Mouse (Mus musculus): ENCODE results near the gene Cchcr1.

- no peak for TF ChIP-seq CTCF (IDR thresholded peaks at IDR 0.05; ENCODE audit: control insufficient read depth, insufficient read depth, low read length)
- no peak for TF ChIP-seq POLR2A (IDR thresholded peaks at IDR 0.05; ENCODE audit: borderline replicate concordance, control insufficient read depth, low read depth, low read length)
These were observed 21.6 kb downstream of the Cchcr1 start for GRCm38 (mm10) chr17:35538476-35538875.

Data from bone marrow, adult 2 months (tissue).